Mouse (Mus musculus) gonadal fat pad, adult 2 months (tissue): ENCODE results near the gene Fam172a. TPM values are rescaled to one million over a fixed set of nuclear protein-coding genes. Genes with fewer than 3 reads are reported as not detected.

ENCODE experiments used
- DNase-seq: peaks from one replicate; pipeline ENCODE4 v3.0.0-alpha.2; 2012; ENCODE audit warnings: low read depth
- polyA plus RNA-seq: library from polyadenylated mRNA; depleted of rRNA; stranded (reverse); fragments of >200 nt; gene quantifications from 2 replicates; pipeline ENCODE4 v1.2.3, GENCODE M21; 2012

Gene Fam172a
- polyA plus RNA-seq, 1 experiment: 5.9 TPM

DNA sequence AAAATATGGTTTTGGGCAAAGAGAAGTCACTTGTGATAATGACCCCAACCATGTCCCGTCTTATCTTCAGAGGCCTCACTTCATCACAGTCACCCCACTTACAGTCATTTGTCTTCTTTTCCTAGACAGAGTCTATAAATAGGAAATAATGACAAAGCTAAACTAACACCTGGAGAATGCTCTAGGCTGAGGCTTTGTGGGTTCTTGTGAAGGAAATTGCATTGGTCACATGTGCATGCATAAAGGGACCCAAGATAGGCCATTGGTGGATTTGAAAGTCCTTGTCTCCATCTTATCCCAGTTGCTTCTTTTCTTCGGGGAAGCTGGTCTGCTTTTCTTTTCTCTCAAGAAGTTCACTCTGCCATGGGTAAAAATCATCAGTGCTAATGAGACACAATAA is 400.5 kb downstream of the Fam172a start:
- DNase-seq: no peak

- DNase-seq: no peak
Observed at GRCm38 (mm10) chr13:78104851-78105250, 403.0 kb downstream of the Fam172a start.

DNA sequence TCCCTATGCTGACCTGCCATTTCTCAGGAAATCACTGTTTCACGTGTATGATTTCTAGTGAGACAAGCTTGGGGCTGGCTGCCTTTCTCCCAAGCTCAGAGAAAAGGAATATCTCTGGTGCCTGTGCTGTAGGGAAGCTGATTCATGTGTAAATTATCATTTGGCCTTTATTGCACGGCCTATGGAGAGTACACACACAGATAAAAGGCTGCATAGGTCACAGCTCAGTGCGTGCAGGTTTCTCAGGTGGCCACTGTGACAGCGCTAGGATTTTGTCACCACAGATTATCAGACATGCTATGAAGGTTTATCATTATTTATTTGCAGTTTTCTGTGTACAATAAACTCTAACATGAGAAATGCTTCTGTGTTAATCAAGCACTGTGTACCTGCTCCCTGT is 408.8 kb downstream of the Fam172a start:
- DNase-seq: no peak

DNA sequence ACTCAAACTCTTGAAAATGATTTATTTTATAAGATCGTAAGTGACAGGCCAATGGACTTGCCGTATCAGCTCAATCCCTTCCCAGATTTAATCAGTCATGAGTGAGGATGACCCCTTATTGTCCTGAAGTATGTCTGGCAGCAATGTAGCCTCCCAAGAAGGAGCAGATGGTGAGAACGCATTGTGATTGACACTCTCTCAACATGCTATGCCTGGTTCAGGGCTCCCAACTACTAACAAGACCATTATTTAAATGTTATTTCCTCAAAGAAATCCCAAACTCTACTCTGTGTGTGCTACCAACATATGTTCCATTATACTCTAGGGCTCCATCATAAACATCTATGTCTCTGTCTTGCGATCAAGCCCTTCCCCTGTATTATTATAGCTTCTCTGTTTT is 412.1 kb downstream of the Fam172a start:
- DNase-seq: no peak

- no peak for DNase-seq
Observed at GRCm38 (mm10) chr13:78118715-78119114, 416.9 kb downstream of the Fam172a start.

DNA sequence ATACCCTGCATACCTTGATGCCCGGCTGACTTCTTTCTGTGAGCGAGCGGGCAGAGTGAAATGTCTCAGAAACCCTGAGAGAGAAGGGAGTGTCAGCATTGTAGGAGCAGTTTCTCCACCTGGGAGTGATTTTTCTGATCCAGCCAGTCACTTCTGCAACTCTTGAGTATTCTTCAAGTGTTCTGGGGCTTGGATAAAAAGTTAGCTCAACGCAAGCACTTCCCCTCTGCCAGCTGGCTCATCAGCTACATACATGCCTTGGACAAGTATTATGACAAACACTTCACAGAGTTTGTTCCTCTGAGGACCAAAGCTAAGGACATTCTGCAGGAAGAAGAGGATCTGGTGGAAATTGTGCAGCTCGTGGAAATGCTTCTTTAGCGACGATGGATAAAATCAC is 420.2 kb downstream of the Fam172a start:
- DNase-seq: no peak

DNA sequence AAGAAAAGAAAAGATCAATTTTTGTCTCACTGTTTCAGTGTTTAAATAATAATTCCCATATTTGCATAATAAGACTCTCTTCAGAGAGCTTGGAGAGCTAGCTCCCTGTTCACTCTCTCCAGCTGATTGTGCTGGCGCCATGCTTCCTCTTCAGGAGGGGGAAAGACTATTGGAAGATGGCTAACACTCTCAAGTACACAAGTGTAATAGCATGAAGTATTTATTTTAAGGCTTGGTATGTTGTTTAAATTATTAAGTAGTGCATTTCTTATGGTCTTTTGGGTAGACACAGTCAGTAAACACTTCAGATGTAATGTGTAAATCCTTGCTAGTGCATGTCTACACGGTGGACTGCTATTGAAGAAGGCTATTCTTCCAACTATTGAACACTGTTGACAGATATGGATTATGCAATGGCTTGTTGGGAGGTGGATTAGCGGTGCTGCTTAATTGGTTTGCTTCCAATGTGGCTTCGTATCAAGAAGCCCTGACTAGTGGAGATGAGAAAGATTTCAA is 422.1 kb downstream of the Fam172a start:
- DNase-seq: no peak

DNA sequence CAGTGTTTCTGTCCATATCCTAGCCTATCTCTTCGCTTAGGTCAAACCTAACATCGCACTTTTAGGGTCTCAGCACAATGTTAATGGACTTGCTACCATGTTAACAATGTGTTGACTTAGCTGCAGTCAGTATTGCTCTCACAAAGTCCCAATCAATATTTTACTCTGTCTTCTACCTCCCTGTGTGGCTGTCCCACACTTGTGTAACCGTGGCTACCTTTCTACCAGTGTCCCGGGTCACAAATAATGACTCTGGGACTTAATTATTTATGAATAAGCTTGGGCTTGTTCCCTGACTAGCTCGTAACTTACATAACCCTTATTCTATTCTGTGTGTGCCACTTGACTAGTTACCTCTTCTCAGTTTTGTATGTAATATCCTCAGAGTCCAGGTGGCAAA is 455.6 kb downstream of the Fam172a start:
- no peak for DNase-seq

DNA sequence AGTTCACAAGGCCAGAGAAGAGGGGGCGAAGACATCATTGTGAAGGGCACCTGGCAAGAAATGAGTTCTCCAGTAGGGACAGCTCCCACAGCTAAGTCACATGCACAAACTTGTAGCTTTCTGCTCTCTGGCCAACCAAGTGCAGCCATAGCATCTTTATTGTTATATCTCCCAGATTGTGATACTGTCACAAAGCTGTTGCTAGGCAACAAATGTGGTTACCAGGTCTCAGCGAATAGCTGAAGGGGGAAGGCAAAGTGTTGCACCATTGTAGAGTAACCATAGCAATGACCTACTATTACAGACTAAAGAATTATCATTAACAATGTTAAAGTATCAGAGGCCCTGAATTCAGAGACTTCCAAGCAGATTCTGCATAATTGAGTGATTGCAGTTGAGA is 460.3 kb downstream of the Fam172a start:
- DNase-seq: no peak

DNA sequence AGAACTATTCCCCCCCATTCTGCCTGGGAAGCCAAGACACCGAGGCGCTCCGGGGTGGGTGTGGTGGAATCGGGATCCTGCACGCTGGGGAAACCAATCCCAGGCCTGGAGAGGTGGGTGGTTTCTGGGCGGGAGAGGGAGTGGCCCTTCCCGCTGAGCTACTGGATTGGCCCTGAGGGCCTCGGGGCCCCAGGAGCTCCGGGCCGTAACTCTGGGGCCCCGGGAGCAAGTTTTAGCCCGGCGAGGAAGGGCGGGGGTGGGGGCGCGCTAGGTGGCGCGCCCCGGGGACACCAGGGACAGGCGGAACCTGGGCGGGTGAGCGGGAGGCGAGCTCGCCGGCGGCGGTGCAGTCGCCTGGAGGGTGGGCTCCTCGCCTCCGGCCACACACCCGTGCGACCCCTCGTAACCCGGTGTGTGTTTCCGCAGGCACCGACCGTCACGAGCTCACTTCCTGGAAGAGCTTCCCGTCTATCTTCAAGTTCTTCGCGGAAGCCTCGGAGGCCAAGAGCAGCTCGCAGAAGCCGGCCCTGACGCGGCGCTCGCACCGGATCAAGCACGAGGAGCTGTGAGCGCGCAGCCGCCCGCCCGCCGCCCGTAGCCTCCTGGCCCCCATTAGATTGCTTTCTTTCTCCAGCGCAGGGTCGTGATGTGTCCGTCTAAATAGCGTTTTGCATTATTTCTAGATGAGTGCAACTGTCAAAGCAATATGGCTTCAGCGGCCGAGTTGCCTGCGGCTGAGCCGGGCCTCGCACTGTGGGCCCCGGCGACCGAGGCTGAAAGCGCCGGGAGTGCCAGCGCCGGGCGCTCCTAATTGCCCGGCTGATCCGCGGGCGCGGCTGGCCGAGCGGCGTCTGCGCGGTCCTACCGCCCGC is 461.5 kb downstream of the Fam172a start:
- no peak for DNase-seq

GRCm38 (mm10) chr13:78164941-78165340 is 463.1 kb downstream of the Fam172a start:
- DNase-seq: no peak

GRCm38 (mm10) chr13:78168166-78168565 is 466.3 kb downstream of the Fam172a start:
- DNase-seq: no peak

DNA sequence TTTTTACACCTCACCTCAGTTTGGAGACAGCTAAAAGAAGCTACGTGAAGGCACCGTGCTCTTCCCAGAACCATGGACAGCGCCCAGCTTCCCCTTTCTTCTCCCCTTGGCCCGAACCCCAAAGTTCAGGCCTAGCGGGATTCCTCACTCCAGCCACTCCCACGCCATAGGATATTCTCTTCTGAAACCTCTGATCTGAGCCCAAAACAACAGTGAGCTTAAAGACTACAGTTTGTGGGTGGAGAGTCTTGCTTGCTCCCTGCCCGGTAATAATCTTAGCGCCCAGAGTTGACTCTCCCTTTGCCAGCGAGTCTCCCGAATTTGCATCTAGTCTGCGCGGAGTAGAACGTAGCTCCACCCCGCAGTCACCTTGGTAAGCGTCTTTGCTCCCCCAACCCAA is 469.5 kb downstream of the Fam172a start:
- no peak for DNase-seq

- no peak for DNase-seq
Observed at GRCm38 (mm10) chr13:78171984-78172636, 470.3 kb downstream of the Fam172a start.

- DNase-seq: no peak
Observed at GRCm38 (mm10) chr13:78172861-78173260, 471.0 kb downstream of the Fam172a start.

DNA sequence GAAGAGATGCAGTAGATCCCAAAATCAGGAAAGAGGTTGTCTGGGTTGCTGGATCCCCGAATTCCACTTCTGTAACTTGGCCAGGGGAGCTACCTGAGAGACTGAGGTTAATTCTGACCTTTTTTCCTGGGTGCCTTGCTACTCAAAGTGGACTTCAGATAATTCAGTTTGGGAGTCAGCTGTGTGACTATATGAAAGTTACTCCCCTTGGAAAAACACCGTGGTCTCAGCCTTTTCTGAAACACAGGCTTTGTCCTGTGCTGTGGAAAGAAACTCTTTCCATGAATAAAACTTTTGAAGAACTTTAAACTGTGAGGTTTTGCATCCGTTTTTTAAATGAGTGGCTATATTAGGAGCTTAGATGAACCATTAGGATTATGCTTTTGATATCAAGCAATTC is 472.4 kb downstream of the Fam172a start:
- no peak for DNase-seq

DNA sequence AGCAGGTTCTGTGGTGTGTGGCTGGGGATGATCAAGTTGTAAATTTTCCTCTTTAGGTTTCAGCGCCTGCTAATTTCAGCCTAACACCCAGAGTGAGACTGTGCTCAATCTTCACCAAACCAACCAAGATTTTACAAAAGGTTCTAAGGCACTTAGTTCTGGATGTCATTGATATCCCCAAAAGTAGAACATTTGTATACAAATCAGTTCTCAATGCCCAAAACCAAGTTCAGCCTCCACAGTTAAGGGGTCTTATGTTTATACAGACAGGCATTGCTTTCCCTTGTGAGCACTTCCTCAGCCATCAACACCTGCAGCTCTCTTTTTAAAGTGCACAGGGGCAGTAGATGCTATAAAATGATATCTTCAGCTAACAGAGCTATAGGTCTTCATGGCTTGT is 473.1 kb downstream of the Fam172a start:
- DNase-seq: no peak

GRCm38 (mm10) chr13:78175821-78176380 is 474.1 kb downstream of the Fam172a start:
- no peak for DNase-seq

DNA sequence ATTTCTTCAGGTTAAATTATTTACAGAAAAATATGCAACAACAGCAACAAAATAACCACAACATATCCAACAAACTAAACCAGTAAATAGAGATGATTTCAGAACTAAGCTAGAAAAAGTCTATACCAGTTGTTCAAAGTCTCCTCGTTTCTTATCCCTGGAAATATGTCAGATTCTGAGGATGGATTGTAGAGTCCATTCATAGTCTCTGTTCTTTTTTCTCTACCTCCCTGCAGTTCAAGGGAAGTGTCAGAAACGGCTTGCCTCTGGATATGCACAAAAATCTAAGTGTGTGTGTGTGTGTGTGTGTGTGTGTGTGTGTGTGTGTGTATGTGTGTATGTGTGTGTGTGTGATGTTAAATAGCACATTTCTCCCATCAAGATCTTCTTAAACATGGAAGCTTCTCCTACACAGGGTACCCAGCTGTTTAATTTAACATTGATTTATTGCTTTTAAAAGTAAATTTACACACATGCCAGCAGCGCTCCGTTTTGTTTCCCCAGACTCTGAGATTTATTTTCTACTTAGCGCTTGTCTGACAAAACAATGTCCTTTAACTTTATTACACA is 475.6 kb downstream of the Fam172a start:
- DNase-seq: no peak

GRCm38 (mm10) chr13:78178021-78178420 is 476.2 kb downstream of the Fam172a start:
- DNase-seq: no peak

GRCm38 (mm10) chr13:78178771-78179170 is 476.9 kb downstream of the Fam172a start:
- no peak for DNase-seq

DNA sequence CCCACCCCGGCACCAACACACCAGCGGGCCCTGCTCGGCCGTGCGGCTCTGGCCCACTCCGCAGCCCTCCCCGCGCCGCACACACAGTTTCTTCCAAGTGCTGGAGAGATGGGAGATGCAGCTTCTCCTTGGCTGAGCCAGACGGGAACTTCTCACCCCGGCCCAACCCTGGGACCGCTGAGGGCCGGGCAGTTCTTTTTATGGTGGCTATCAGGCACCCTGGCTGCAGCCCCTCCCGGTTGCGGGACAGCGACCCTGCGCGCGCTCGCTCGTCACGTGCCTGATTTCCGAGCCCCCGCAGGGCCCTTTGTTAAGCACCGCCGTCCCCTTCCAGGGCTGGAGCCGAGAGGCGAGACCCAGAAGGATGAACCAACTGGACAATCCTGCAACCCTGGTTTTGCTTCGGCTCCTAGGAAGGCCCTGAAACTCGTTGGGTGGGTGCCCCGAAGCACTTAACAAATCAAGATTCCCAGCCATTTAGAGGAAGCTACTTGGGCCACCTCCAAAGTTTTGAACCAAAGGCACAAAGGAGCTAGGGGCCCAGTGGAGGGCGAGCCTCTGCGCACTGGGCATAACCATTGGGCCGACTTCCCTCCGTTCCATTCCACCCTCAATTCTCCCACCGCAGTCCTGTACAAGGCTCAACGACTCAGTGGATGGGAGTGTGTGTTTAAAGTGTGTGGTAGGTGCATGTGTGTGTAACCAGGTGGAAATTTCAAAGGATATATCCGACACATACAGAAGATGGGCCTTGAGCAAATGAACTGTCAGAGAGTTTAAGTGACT is 477.7 kb downstream of the Fam172a start:
- no peak for DNase-seq
